Mouse (Mus musculus) R1 (cell line): ENCODE data around the gene Chrne.
"Not testable (repeated sequence)": the region's sequence is repeated elsewhere in the genome, so short reads cannot be mapped to it uniquely, and the experiment has no call there.

Experiments
- DNase-seq: peaks from one replicate; pipeline ENCODE4 v3.0.0-alpha.2; 2018; ENCODE audit warnings: low read depth, low spot score

The Chrne gene

DNA sequence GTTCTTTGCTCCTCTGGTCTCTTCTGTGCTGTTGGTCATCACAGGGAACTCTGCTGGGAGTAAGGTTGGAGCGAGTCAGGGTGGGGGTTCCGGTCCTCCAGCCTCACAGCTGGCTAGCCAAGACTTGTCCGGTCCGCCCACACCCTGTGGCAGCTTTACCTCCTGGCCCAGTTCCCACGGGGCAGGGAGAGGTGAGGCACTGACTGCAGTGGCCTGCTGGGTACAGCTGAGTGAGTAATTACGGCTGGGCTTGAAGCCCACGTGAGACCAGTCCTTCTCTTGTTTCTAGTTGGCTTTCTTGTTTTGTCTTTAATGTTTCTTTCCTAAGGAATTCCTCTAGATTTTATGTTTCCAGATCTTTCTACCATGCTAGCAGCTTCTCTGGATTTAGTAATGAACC lies 33.6 kb downstream of the Chrne start:
- no peak for DNase-seq

DNA sequence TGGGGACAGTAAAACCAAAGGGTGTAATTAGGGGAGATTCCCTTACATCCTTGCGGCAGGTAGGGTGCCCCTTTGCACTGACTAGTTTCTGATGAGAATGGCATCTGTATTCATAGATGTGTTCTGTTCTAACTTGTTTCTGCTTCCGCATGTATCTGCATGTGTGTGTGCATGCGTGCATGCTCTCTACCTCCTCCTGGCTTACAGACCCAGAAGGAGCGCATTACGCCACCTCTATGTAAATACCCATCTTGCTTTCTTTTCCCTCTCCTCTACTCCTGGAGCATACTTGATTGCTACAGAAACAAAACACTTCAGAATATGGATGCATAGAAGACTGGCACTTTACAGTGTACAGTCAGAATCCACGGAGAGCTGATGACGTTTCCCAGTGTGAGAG lies 35.2 kb downstream of the Chrne start:
- no peak for DNase-seq

DNA sequence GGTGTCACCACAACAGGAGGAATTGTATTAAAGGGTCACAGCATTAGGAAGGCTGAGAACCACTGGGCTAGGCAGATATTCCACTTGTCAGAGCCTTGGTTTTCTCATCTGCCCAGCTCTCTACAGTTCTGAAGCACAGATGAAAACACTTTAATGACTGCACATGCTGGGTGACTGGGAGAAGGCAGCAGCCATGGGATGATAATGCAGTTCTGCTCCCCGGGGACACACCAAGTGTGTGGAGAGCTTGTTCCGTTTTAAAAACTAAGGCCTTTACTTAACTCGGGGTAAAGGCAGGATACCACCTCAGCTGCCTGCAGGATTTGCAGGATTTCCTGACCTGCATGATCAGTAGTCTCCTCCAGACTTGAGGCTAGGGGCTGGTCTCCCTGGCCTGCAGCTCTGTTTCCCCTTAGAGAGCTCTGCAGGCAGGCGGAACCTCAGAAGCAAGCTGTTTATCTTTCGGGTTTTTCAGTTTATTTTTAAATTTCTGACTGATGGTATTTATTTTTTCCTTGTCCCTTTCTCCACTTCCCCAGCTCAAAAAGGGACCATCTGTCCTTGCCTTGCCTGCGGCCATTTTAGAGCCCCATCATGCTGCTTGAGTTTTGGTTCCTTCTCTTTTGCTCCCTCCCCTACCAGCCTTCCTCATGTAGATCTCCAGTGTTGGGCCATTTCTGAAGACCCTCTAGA lies 35.8 kb downstream of the Chrne start:
- no peak for DNase-seq

DNA sequence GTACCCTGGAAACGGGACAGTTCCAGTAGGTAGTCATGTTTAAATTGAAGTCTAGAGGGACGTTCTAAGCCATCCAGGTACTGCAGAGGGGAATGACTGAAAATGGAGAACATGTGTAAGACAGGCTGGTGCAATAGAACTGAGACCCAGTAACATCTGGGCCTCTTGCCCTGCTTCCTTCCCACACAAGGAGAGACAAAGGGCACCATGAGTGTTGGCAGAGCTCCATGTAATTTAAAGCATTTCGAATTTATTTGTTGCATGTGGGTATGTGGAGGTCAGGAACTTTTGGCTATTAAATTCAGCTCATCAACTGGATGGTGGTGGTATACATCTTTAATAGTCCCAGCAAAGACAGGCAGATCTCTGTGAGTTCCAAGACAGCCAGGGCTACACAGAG lies 36.8 kb downstream of the Chrne start:
- no peak for DNase-seq

DNA sequence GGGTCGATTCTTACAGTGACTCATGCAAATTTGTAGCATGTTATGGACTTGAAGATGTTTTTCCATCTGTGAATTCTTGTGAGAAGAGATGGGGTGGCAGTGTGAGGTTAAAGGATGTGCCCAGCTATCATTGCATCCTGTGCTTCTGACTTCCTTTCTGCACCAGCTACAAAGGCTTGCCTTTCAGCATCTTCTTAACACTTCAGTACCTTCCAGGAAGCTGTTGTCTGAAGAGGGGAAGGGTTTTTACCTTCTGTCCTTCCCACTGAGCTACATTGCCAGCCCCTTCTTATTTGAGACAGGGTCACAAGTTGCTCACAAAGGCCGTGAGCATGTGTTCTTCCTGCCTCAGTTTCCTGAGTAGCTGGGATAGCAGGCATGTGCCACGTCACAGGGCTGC lies 38.1 kb downstream of the Chrne start:
- DNase-seq: no peak

DNA sequence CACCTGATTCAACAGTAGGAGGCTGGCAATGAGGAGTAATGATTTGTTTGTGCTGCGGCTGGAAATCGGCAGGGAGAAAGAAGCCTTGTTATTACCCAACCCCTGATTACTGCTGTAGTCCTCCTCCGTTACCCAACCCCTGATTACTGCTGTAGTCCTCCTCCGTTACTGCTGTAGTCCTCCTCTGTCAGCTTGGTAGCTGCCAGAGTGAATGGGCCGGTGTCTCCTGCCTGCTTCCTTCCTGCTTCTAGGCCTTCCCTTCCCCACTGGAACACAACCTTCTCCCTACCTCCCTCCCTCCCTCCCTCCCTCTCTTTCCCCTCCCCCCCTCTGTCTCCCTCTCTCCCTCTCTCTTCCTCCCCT lies 38.7 kb downstream of the Chrne start:
- DNase-seq: no peak

DNA sequence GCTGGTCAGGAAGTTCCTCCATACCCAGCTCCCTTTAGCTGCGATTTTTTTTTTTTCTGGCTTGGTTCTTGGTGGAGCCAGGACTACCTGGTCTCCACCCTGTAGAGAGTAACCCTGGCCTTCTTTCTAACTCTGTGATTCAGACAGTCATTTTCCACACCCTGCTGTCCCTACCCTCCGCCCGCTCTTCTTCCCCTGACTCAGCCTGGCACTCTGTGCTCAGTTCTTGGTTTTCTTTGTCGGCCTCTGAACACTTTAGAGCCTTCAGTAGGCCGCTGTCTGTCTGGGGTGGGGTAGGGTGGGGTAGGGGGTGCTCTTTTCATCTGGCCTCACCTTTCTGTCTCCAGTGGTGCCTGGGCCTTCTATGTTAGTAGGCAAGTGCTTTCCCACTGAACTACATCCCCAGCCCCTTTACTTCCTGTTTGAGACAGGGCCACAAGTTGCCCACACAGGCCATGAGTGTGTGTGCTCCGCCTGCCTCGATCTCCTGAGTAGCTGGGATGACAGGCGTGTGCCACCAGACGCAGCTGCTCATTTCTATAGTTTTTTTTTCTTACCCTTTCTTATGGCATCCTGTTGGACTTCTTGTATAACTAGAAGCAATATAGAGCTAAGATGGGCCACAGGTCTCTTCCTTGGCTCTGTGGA lies 39.2 kb downstream of the Chrne start:
- no peak for DNase-seq

DNA sequence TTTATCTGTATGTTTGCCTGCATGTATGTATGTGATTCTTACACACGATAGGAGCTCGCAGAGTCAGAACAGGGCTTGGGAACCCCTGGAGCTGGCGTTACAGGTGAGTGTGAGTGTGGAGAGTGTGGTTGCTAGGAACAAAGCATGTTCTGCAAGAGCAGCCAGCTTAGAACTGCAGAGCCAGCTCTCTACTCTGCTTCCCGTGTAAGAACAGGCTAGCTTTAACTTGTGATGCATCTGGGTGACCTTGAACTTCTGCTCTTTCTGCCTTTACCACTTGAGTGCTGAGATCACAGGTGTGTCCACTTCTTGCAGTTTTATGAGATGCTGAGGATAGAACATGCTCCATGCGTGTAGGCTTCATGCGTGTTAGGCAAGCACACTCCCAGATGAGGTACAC lies 40.1 kb downstream of the Chrne start:
- no peak for DNase-seq

DNA sequence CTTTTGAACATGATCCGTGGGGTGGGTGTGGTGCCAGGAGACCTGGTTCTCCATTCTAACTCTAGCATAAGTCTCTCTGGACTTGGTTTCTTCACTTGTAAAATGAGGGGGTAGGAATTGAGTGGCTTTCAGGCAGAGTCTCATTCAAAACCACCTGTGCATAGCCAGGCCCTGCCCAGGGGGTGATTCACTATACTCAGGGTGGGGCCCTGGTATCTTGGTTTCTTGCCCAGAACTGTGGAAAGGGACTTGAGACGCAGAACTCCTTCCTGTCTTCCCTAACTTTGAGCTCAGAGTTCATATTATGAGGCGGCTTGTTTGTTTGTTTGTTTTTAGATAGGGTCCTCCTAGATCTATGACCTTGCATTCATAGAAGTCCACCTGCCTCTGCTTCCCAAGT lies 41.8 kb downstream of the Chrne start:
- DNase-seq: no peak

DNA sequence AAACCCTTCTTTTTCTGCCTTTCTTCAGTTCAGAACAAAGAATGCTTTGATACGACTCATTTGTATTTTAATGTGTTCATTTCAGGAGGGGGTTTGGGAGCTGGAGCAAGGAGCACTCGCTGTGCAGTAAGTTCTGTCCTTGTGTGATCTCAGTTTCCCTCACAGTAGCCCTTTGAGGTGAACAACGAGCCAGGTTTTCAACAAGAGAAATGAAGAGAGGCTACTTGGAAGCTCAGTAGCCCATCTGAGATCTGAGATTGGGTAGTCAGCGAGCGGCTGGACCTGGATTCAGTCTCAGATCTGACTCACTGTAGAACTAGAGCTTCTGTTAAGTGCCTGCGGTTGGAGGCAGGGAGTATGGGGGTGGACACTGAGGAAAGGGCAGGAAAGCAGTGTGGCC lies 45.1 kb downstream of the Chrne start:
- no peak for DNase-seq

DNA sequence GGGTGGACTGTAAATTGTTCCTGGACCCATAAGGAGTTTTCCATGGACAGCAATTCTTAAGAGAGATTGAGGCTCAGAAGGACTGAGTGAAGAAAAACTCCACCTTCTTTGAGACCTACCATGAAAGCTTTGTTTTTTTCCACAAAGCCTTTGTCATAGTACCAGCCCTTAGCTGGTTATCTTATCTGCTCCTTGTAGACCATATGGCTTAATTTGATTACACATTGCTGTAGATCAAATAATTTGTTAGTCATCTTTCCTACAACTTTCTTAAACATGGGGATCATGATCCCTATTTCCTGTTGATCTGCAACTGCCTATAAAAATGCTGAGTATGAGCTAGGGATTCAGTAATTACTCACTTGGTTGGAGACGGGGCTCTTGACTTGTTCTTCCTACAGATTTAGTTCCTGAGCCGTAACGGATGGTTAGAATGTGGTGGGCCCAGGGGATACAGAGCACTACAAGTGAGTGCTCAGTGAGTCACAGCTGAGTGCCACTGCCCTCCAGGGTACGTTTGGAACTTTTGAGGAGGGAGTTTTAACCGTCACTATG lies 46.6 kb downstream of the Chrne start:
- DNase-seq: no peak

DNA sequence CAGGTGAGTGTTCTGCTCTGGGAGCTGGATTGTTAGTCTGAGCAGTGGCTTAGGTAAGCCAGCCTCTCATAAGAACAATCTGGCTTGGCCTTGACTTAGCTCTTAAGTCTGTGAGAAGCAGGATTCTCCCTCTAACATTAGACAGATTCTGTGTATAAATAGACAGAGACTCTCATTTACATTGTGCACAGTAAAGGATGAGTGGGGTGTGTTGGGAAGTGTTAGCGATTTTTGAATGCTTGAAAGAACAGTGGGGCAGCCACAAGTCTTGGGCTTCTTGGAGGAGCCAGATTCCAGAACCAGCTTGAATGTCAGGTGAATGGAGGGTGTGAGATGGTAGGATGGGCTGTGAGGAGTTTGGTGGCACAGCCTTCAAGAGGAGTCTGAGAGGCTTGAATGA lies 47.4 kb downstream of the Chrne start:
- no peak for DNase-seq

DNA sequence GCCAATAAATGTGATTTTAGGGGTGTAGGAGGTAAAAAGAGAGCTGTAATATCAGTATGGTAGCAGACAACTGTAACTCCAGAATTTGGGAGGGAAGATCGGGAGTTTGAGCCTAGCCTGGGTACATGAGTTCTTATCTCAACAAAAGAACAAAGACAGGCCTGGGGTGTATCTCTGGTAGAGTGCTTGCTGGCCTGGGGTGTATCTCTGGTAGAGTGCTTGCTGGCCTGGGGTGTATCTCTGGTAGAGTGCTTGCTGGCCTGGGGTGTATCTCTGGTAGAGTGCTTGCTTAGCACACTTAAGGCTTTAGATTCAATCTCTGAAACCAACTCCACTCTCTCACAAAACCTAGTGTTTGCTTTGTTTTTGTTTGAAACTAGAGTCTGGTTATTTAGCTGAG lies 48.4 kb downstream of the Chrne start:
- not testable (repeated sequence) for DNase-seq

DNA sequence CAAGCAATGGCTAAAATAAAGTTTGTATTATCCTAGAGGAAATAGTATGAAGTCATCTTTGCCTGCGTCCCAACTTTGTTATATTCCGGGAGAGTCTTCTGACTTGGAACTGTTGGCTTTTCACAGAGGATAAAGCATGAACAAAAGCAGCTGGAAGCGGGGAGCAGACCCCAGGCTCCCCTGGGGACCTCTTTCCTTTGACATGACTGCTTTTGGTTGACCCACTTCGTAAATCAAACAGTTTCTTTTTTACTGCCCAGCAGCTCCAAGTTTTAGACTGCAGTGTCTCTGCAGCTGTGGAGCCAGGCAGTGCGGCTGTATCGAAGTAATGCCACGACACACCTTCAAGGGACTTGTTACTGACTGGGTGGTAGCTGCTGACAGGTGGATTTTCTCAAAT lies 52.4 kb downstream of the Chrne start:
- no peak for DNase-seq
